Mouse (Mus musculus) left cerebral cortex, adult 18-20 months (tissue): Measurements from ENCODE around the gene D2hgdh. TPM values are rescaled to one million over a fixed set of nuclear protein-coding genes. Genes with fewer than 3 reads are reported as not detected.

Source experiments
- DNase-seq, 2 experiments: peaks; one replicate each; pipeline ENCODE4 v3.0.0; 2021 to 2022; ENCODE audit warnings: low spot score in 2 of 2, mixed read lengths in 1 of 2
- long read RNA-seq, 2 experiments: library from polyadenylated mRNA; stranded (forward); transcript quantifications; one replicate each; pipeline ENCODE4 v2.0.0; 2021
- total RNA-seq, 2 experiments: library from RNA; stranded (reverse); gene quantifications; 2 replicates each; pipeline ENCODE4 v1.2.3; 2021

Gene D2hgdh
- 10 to 100 TPM; 11.7 to 13.4 TPM for total RNA-seq
- long read RNA-seq, experiment 1, partial matches to known transcripts: 1 of 16 reads
- long read RNA-seq, experiment 1, other reads (novel, unspliced or antisense): 10 of 16 reads
- long read RNA-seq, experiment 2, partial matches to known transcripts: 2 of 10 reads
- long read RNA-seq, experiment 2, other reads (novel, unspliced or antisense): 4 of 10 reads

DNA sequence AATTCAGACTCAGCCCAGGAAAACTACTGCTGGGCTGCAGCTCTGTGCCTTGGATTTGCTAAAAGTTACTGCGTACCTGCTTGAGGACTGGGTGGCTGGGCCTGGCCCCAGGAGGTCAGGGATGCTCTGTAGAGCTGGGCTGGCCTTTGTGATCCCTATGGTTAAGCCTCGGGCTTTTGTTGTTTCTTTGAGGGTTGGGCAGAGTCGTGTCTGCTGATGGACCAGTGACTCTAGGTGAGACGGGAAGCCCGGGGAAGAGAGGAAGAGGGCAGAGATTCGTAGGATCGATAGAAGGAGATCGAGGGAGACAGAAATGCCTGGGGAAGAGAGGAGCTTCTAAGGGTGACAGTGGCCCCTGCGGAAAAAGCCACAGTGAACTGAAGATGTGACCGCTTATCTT, at the start of gene D2hgdh:
Gene D2hgdh, plus strand, starts transcription at position 301 of the 400 bp plus-strand sequence.
- no peak for DNase-seq

DNA sequence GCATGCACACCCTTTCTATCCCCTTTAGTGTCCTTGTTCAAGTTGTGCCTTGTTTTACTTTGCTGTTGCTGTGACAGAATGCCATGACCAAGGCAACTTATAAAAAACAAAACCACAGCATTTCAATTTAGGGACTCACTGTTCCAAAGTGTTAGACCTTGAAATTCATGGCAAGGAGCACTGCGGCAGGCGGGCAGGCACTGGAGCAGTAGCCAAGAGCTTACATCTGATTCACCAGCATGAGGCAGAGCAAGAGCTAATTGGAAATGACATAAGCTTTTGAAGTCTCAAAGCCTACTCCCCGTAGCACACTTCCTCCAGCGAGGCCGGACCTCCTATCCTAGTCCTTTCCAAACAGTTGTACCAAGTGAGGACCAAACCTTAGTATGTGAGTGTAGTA, 48.0 kb upstream of the D2hgdh start:
- DNase-seq: no peak

DNA sequence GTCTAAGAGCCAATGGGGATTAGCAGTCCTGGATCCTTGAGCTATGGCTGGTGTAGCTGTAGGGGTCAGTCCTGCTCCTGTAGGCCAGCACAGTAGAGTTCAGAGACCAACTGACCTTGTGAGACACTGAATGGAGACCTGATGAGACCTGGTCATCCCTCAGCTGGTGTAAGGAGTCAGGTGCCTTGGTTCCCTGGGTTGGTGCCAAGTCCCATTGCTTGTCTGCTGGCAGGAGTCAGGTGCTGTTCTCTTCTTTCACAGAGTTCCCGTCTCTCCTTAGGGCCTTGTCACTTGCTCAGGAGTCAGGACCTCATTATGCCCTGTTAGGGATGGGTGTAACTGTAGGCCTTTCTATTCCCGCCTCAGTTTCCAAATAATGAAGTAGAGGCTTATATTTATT, 37.8 kb upstream of the D2hgdh start:
- no peak for DNase-seq

DNA sequence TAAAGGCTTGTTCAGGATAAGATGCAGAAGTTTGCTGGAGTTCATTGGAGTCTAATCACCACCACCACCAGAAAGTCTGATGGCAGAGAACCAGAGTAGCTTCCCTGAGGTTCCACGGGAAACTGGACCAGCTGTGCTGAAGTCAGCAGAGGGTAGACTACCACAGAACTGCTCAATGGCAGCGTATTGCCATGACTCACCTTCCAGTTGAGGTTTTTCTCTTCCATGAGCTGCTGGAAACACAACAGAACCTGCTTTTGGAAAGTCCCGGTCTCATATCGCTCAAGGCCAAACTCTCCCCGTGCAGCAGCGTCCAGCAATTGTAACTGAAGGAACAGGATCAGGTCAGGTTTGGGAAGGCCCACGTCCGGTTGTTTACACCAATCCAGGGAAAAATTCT, 30.2 kb upstream of the D2hgdh start:
- no peak for DNase-seq

DNA sequence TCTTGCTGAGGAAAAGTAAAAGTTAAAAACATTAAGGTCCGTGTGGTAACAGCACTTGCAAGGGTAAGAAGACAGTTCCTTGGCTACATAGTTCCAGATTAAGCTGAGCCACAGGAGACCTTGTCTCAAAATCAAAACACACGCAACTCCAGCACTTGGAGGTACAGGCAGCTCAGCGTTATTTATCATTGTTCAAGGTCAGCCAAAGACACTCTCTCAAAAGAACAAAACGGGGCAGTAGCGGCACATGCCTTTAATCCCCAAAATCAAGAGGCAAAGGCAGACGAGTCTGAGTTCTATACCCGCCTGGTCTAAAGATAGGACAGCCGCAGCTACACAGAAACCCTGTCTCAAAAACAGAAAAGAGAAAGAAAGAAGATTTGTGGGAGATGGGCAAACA, 28.8 kb upstream of the D2hgdh start:
- DNase-seq: no peak

DNA sequence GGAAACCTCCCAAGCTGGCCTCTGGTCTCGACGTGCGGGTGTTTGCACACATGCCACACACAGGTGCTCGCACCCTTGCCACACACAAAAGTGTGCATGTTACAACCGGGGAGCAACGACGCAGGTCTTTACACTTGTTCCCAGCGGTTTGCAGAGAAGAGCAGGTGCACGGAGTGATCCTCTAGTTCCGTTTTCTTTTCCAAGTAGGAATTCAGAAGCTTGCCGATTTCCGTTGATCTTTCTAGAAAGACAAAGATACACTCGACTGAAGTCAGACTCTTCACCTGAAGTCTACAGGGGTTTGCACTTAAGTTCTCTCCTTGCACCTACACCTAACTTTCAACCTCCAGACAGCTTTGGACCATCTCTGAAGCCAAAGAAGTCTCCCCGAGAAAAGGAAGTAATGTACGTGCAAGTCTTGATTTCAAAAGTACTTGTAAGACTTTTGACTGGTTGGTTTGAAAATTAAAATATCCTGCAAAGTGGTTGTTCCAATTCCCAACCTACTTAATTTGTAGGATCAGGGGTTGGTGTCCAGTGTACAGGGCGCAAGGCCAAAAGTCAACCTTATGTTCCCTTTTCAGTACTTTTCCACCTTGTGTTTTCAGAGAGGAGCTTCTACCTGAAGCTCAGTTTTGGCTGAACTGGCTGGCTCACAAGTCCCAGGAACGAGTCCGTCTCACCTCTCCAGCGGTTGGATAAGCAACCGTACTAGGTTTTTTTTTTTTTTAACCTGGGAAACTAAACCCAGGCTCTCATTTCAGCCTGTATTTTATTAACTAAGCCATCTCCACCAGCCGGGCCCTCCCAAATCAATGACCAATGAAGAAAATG, 23.8 kb upstream of the D2hgdh start:
- no peak for DNase-seq

DNA sequence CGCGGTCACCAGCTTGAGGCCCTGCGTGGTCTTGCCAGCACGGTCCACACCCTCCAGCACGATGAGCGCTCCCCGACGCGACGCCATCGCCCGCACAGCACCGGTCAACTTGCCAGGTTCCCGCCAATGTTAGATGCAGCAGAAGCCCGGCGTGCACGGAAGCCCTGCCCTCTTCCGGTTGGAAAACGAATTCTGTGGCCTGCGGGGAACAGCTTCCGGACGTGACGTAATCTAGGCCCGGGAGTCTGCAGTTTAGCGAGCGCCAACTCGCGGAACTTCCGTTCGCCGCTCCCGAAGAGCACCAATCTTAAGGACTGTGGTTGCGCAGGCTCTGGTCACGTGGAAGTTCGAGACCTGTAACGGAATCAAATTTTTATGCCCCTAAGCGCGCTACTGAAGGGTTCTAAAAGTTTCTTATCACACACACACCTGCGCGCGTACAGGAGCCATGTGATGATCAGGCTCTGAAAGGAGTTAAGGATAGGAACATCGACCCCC, 22.9 kb upstream of the D2hgdh start, which contains the start of gene Dtymk:
Gene Dtymk, minus strand, starts transcription at position 194 of the 498 bp plus-strand sequence.
- DNase-seq: peak; percentile 91 to 94

DNA sequence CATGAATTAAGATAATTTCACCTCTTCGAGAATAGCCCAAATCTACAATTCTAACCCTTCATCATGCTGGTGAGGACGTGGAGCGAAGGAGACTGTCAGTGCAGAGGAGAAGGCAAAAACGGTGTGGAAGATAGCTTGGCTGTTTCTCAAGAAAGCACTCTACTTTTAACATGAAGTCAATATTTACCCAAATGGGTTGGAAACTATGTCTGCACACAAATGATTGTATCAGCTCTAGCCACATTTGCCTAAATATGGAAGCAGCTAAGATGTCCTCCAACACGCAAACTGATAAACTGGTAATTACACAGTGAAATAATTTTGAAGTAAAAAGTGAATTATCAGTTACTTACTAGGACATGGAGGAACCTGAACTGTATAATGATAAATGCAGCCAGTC, 21.9 kb upstream of the D2hgdh start:
- no peak for DNase-seq

DNA sequence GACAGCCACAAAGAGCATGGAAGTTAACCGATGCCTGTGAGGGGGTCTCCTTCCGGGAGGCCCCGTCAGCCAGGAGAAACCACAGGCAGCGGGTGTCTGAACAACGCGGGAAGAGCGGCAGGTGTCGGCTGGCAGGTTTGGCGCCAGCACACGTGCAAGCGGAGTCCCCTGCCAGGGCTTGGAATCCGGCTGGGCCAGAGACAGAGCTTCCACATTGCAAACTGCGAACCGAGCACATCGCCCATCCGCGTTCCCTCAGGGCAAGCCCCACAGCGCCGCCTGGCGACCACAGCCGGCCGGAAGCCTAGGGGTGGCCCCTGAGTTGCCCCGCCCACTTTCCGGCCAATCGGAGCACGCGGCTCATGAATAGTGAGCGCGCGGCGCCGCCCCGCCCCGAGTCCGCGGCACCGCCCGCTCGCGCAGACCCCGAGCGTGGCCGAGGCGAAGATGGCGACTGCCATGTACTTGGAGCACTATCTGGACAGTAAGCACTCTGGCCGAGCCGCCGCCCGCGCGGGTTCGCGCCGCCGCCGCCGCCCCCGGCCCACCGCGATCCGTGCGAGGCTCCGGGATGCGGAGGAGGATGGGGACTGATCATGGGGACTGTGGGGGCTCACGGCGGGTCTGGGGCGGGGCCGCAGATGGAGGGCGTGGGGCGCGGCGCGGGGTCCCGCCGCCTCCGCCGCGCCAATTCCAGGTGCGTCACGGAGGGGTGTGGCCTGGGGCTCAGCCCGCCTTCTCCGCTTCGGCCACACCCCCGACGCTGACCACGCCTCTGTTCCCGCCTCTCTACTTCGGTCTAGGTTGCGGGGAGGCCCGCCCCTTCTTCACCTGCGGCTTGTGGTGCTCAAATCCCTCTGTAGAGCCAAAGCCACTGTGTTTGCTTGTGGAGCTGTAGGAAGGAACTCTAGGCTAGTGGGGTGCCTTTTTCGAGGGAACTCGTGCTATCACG, 20.9 kb upstream of the D2hgdh start, which contains the start of gene Ing5:
Gene Ing5, plus strand, starts transcription at position 410 of the 952 bp plus-strand sequence.
- DNase-seq: peak; percentile 100

DNA sequence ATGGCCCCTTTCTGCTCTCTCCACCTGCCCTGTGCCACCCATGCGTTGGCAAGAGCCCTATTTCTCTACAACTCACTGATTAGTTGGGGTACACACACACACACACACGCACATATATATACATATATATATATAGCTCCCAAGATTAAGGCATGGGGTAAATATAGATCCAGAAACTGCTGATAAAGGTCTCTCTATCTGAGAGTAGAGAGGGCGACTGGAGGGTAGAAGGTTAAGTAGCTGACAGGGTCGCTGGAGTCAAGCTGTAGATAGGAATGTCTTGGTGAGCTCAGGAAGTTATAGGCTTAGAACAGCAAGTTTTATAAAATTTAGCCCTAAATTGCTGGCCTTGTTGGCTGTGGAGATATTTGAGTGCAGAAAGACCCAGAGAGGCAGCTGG, 19.9 kb upstream of the D2hgdh start:
- no peak for DNase-seq

DNA sequence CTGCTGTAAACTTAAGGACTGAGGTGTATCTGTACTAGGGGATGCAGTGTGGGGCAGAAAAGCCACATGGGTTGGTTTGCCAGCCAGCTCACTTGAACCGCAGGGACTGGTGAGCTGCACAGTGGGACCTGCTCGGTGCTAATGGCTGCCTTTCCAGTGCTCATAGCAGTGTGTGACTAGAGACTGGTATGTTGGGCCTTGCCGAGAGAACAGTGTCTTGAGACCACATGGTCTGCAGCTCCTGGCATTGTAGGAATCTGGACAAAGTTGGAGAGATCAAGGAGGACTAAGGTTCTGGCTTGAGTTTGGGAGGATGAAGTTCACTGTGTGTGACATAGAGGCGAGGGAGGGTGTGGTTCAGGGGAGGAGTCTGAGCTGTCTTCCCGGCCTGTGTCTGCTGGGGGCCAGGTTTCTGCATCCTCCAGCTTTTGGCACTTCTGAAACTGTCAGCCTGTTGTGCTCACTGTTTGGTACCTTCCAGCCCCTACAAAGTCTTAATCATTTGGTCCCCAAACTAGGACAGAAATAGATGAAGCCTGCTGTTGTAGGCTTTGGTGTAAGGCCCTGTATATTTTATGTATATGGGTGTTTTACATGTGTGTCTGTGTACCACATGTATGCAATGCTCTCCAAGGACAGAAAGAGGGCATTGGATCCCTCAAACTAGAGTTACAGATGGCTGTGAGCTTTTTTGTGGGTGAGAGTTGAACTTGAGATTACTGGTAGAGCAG, 19.3 kb upstream of the D2hgdh start:
- DNase-seq: no peak

DNA sequence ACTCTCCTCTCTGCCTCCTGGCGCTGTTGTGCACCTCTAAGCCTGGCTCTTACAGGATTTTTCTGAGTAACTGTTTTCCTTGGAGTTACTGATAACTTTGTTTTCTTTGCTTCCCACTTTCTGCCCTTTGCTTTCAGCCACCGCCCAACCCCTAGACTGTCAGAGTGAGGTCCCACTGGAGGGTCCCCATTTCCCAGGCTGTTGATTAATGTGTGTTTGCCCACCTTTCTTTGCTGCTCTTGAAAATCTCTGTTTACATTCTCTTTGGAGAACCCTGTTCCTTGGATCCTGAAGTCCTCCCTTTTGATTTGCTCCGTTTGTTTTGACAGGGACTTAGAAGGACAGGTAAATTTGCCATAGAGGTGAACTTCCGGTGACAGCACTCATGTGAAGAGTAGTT, 15.8 kb upstream of the D2hgdh start:
- DNase-seq: no peak

DNA sequence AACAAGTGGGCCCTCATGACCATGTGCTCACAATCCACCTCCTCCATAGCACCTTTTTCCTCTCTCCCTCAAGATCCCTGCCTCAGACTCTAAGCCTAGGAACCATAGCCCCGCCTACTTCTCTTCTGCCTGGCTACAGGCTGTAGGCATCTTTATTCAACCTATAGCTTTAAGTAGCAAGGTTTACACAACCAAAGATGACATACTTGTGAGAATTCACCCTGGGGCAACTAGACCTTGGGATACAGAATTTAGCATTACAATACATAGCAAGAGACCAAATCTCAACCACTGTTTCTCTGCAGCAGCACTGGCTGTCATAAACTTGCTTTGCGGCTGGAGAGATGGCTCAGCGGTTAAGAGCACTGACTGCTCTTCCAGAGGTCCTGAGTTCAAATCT, 14.7 kb upstream of the D2hgdh start:
- no peak for DNase-seq

DNA sequence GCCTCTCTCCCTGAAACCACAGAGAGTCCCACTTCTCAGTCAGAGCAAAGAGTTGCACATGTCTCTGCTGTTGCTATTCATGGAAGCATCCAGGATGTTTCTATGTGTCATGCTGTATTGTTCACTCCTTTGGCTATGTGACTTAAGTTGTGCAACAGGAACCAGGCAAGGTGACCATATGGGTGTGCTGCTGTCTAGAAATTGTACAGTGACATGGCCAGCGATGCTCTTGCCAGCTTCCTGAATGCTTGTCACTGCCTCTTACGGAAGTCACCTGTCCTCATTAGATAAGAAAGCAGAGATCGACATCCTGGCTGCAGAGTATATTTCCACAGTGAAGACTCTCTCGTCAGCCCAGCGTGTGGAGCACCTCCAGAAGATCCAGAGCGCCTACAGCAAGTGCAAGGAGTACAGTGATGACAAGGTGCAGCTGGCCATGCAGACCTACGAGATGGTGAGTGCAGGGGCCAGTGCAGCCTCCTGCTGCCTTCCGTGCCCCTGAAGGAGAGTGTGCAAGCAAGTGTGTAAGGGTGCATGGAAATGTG, 13.1 kb upstream of the D2hgdh start:
- DNase-seq: no peak

DNA sequence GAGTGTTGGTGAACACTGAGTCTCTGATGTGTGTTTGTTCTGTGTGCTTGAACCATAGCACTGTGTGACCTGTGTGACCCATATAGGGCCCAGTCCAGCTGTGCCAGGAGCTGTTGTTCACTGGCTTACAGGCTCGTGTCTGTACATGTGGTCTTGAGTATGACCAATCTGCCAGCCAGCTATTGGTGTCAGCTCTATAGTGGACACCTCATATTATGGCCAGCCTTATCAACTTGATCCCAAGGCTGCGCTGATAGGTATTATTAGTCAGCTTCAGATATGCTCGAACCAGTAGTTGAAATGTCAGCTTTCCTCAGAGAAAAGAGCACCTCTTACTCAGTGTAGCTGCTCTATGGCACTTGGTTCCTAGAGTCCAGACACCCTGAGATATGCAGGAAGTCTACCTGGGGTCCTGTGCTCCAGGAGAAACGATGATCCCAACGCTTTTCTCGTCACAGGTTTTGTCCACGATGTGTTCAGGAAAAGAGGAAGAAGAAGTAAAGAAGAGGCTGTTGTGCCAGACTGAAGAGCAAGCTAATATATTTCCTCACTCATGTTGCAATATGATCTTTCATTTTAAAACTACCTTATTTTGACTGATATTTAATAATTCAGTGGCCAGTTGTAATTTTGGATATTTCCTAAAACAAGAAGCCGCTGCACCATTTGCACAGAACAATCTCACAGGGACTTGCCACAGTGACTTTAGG, 6.7 kb upstream of the D2hgdh start:
- DNase-seq: no peak

DNA sequence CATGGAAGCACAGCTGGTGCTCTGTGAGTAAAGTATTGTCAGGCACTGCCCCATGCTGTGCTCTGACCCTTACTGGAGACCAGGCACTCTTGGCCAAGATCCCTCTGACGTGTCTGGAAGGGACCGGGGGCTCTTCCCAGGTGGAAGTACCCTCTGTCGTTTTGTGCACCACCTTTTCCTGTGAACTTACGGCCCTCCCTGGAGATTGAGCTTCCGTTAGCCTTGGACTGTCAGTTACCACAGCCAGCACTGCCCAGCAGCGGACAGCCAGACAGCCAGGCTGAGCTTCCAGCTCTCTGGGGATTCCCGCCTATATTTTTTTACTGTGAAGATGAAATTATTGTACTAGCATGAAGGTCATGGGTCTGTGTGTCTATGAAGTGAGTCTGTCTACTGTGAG, 6.0 kb upstream of the D2hgdh start:
- DNase-seq: no peak

DNA sequence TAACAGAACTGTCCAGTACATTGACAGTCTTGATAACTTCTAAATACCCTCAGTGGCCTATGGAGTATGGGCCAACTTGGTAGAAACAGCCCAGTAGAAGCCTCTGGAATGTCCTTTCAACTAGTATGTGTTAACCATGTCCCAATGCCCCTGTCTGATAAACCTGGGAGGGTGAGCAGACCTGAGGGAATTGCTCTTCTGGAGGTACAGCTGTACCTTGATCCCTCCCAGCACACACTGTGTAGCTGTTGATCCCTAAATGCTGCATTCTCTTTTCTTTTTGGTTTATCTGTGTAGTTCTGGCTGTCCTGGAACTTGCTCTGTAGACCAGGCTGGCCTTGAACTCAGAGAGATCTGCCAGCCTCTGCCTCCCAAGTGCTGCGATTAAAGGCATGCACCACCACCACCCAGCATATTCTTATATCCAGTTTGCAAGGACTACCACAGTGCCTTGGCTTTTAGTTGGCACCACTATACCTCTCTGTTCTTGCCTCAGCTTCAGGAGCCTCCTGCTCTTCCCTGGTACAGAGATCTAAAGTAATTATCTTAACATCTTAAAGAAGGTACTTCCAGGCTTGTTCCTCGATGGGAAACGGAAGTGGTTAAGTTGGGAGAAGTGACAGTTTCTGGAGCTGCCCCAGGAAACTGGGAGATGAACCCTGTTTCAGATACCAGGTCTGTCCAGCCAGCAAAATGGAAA, 763 bp upstream of the D2hgdh start:
- DNase-seq: no peak

DNA sequence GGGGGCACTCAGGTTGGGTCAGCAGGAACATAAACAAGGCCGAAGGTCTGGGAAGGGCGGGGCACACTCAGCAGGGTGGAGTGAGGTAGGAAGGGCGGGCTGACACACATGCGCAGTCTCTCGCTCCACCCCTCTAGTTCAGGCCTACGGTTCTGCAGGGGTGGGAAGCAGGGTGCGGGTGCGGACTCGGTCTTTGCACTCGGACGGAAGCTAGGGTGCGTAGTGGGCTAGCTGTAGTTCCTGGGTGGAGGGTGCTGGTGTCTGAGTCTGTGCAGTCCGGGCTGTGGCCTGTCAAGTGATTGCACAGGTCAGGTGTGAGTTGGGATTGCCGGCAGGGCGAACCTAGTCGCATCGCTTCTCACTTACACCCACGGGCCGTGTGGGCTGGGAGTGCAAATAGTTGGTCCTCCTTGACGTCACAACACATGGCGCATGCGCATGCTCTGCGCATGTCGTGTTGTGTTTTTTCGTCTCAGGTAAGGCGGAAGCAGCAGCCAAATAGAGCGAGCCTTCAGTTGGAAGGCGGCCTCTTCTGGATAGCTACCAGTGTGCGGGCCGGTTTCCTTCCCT, 481 bp downstream of the D2hgdh start:
- DNase-seq: peak; percentile 95 to 98
